Mouse (Mus musculus): ENCODE measurements around the gene Mcu. TPM values are rescaled to one million over a fixed set of nuclear protein-coding genes. Genes with fewer than 3 reads are reported as not detected.

Gene Mcu
- polyA plus RNA-seq, 1 experiment from 2014 or later, result 10.6 TPM

- no peak for ATAC-seq (ENCODE audit: low read depth)
- Histone ChIP-seq H3K27me3 (0 out of 2 replicates have a peak, but pooled peaks cover 6% of the 10 kb centered on the region), H3K4me1 (replicated peaks) (peaks cover 21% of the 10 kb centered on the region), H3K36me3 (no peaks in the 10 kb centered on the region), H3K9me3 (replicated peaks) (no peaks in the 10 kb centered on the region), H3K27ac (no peak overlapping the region), H3K4me2 (no peak overlapping the region), H3K4me3 (replicated peaks) (no peak overlapping the region), H3K9ac (no peak overlapping the region)
- WGBS (ENCODE audit: insufficient replicate concordance), result 64% methylated on average over 6 of the region's 6 CpGs
- no peak for DNase-seq
Observed at GRCm38 (mm10) chr10:59537579-59537978, 78.9 kb downstream of the Mcu start.

GRCm38 (mm10) chr10:59532256-59532655 lies 84.2 kb downstream of the Mcu start:
- 72% methylated on average over 6 of the region's 6 CpGs for WGBS (ENCODE audit: insufficient replicate concordance)
- H3K4me2 ChIP-seq, result no peak overlapping the region
- H3K9ac ChIP-seq, result no peak overlapping the region
- DNase-seq, result no peak
- H3K27ac ChIP-seq, result no peak overlapping the region
- no peaks in the 10 kb centered on the region for H3K4me1 ChIP-seq (replicated peaks)
- no peaks in the 10 kb centered on the region for H3K27me3 ChIP-seq
- no peak for ATAC-seq (ENCODE audit: low read depth)
- no peaks in the 10 kb centered on the region for H3K36me3 ChIP-seq
- H3K4me3 ChIP-seq (replicated peaks), result no peak overlapping the region
- no peaks in the 10 kb centered on the region for H3K9me3 ChIP-seq (replicated peaks)

DNA sequence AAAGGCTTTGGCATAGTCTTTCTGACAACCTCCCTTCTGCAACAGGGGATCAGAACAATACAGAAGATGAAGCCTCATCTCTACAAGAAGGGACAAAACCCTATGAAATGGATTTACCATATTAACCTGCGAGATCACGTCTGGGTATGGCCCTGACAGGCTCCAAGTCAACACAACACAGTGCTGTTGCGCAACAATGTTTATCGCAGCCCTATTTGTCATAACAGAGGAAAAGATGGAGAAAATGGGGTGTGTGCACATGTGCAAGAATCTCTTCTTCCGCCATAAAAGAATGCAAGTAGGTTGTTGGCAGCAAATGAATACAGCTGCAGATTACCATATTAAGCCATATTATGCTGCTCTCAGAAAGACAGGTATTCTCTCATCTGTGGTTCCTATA lies 88.7 kb downstream of the Mcu start:
- 83% methylated on average over 5 of the region's 5 CpGs for WGBS (ENCODE audit: insufficient replicate concordance)
- DNase-seq, result no peak

DNA sequence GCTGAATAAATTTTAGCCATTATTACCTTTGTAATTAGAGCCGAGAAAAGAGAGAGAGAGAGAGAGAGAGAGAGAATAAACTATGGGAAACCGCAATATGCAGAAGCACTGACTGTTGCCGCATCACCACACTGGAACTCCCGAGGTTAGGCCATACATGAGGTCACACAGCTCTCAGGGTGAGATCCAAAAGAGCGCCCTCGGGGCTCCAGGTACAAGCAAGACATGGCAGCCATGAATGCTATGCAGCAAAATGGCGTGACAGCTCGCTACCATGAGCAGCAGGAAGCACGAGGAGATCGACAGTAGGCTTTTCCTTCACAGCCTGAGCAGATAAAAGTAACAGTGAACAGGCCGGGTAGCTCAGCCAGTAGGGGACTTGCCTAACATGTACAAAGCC lies 89.2 kb downstream of the Mcu start:
- ATAC-seq (ENCODE audit: low read depth), result no peak
- 75% methylated on average over 11 of the region's 11 CpGs for WGBS (ENCODE audit: insufficient replicate concordance)
- H3K27me3 ChIP-seq, result no peaks in the 10 kb centered on the region
- no peaks in the 10 kb centered on the region for H3K36me3 ChIP-seq
- no peaks in the 10 kb centered on the region for H3K9me3 ChIP-seq (replicated peaks)
- no peak for DNase-seq
- peaks cover 11% of the 10 kb centered on the region for H3K4me1 ChIP-seq (replicated peaks)
- H3K4me3 ChIP-seq (replicated peaks), result no peak overlapping the region
- H3K9ac ChIP-seq, result no peak overlapping the region
- no peak overlapping the region for H3K4me2 ChIP-seq
- H3K27ac ChIP-seq, result no peak overlapping the region

More for the DNA sequence above, 88.7 kb downstream of the Mcu start:
- ATAC-seq (ENCODE audit: low read depth), result no peak
- no peaks in the 10 kb centered on the region for H3K27me3 ChIP-seq
- no peaks in the 10 kb centered on the region for H3K36me3 ChIP-seq
- no peaks in the 10 kb centered on the region for H3K9me3 ChIP-seq (replicated peaks)
- peaks cover 11% of the 10 kb centered on the region for H3K4me1 ChIP-seq (replicated peaks)
- H3K4me3 ChIP-seq (replicated peaks), result no peak overlapping the region
- H3K27ac ChIP-seq, result no peak overlapping the region
- H3K9ac ChIP-seq, result no peak overlapping the region
- no peak overlapping the region for H3K4me2 ChIP-seq

- Histone ChIP-seq H3K4me3 (replicated peaks) (no peak overlapping the region), H3K4me1 (replicated peaks) (peaks cover 11% of the 10 kb centered on the region), H3K9ac (no peak overlapping the region), H3K27me3 (no peaks in the 10 kb centered on the region), H3K27ac (no peak overlapping the region), H3K36me3 (no peaks in the 10 kb centered on the region), H3K9me3 (replicated peaks) (no peaks in the 10 kb centered on the region), H3K4me2 (no peak overlapping the region)
- ATAC-seq (ENCODE audit: low read depth) (no peak), DNase-seq (no peak)
- 75% methylated on average over 5 of the region's 5 CpGs for WGBS (ENCODE audit: insufficient replicate concordance)
Observed at GRCm38 (mm10) chr10:59524675-59525074, 91.8 kb downstream of the Mcu start.

DNA sequence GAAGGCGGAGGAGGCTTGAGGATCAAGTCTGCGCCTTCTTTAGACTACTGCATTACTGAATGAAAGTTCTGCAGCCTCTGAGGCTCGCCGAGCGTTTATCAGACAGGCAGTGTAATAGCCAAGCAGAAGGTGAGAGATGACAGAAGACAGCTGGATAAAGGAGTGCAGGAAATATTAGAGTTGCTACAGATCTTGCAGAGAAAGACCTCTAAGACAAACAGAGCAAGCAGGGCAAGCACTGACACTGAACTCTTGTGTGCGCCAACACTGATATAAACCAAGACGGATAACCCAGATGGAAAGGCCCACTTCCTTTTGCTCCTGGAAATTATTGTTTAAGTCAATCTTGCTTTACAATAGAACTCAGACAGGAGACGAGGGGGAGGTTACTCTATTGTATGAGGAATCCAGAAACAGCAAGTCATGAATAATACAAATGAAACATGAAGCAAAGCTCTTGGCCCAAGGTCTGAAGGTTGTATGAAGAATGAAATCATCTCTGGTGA lies 92.6 kb downstream of the Mcu start:
- Histone ChIP-seq H3K9me3 (replicated peaks) (no peaks in the 10 kb centered on the region), H3K36me3 (no peaks in the 10 kb centered on the region), H3K4me3 (replicated peaks) (no peak overlapping the region), H3K27ac (no peak overlapping the region), H3K9ac (no peak overlapping the region), H3K4me2 (no peak overlapping the region), H3K27me3 (no peaks in the 10 kb centered on the region), H3K4me1 (replicated peaks) (peaks cover 11% of the 10 kb centered on the region)
- no peak for ATAC-seq (ENCODE audit: low read depth)
- DNase-seq, result no peak
- WGBS (ENCODE audit: insufficient replicate concordance), result 70% methylated on average over 8 of the region's 8 CpGs

DNA sequence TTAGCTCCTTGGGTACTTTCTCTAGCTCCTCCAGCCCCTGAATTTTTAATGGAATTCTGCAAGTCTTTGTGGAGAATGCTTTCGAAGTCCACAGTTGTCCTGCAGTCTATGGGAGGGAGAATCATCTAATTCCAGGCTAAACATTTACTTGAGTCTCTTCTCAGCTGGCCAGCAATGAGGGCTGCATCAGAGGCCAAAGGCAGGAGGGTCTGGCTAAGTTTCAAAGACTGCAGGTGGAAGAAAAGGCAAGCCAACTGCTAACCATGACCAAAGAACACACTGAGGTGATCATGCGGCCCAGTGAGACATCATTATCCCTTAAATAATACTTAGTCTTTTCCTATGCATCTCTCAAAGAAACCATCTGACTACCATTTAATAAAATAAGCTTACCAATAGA lies 95.8 kb downstream of the Mcu start:
- no peak overlapping the region for H3K9ac ChIP-seq
- no peak for DNase-seq
- no peak for ATAC-seq (ENCODE audit: low read depth)
- no peak overlapping the region for H3K4me2 ChIP-seq
- no peaks in the 10 kb centered on the region for H3K27me3 ChIP-seq
- peaks cover 11% of the 10 kb centered on the region for H3K4me1 ChIP-seq (replicated peaks)
- H3K9me3 ChIP-seq (replicated peaks), result no peaks in the 10 kb centered on the region
- H3K27ac ChIP-seq, result no peak overlapping the region
- H3K4me3 ChIP-seq (replicated peaks), result no peak overlapping the region
- H3K36me3 ChIP-seq, result no peaks in the 10 kb centered on the region
- WGBS (ENCODE audit: insufficient replicate concordance), result 80% methylated on average over 2 of the region's 2 CpGs

- ATAC-seq (ENCODE audit: low read depth) (no peak), DNase-seq (no peak)
- Histone ChIP-seq H3K4me2 (no peak overlapping the region), H3K27me3 (no peaks in the 10 kb centered on the region), H3K36me3 (no peaks in the 10 kb centered on the region), H3K9ac (no peak overlapping the region), H3K4me1 (replicated peaks) (peaks cover under 1% of the 10 kb centered on the region; the same call in 1 of the 2 replicates), H3K9me3 (replicated peaks) (no peaks in the 10 kb centered on the region), H3K4me3 (replicated peaks) (no peak overlapping the region), H3K27ac (no peak overlapping the region)
- 60% methylated on average over 3 of the region's 3 CpGs for WGBS (ENCODE audit: insufficient replicate concordance)
Observed at GRCm38 (mm10) chr10:59519411-59519810, 97.1 kb downstream of the Mcu start.

DNA sequence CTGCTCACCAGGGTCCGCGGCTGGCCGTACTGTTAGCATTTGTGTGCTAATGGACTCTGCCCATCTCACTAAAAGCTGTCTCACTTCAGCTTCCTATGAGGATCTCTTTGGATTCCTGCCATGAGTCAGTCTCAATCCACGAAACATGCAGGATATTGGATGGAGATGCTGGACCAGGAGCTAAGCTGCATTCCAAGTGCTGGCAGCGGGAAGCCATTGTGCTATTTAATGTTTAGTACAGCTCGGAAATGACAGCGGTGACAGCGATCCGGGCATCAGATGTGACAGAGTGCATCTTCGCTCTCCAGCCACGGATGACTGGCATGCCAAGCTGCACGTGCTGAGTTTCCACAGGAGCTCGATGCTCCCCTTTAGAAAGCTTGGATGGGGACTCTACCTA lies 99.3 kb downstream of the Mcu start:
- Histone ChIP-seq H3K4me3 (replicated peaks) (no peak overlapping the region), H3K9ac (no peak overlapping the region), H3K36me3 (no peaks in the 10 kb centered on the region), H3K27me3 (no peaks in the 10 kb centered on the region), H3K4me1 (replicated peaks) (no peaks in the 10 kb centered on the region), H3K9me3 (replicated peaks) (no peaks in the 10 kb centered on the region), H3K27ac (no peak overlapping the region), H3K4me2 (no peak overlapping the region)
- ATAC-seq (ENCODE audit: low read depth) (no peak), DNase-seq (no peak)
- 82% methylated on average over 13 of the region's 13 CpGs for WGBS (ENCODE audit: insufficient replicate concordance)

- DNase-seq (no peak), ATAC-seq (ENCODE audit: low read depth) (no peak)
Observed at GRCm38 (mm10) chr10:59514739-59515464, 101.6 kb downstream of the Mcu start.

DNA sequence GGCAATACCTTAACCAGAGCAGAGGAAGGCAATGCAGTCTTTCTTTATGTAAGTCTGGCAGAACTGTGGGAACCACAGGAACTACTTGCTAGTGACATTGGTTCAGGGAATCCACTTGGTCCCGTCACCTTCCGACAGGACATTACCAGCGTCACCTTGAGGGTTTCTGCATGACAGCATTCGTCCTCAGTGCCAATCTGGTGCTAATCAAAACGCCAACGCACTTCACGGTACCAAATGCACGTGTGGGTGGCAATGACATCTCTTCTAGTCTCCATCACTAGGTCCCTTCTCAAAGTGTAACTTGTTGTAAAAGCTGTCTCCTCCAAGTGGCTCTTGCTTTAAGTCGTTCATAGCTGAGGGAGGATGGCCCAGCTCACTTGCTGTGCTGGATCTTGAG lies 104.3 kb downstream of the Mcu start:
- Histone ChIP-seq H3K36me3 (no peaks in the 10 kb centered on the region), H3K9me3 (replicated peaks) (no peaks in the 10 kb centered on the region), H3K27ac (no peak overlapping the region), H3K4me3 (replicated peaks) (no peak overlapping the region), H3K4me1 (replicated peaks) (no peaks in the 10 kb centered on the region), H3K9ac (no peak overlapping the region), H3K4me2 (no peak overlapping the region), H3K27me3 (no peaks in the 10 kb centered on the region)
- 75% methylated on average over 9 of the region's 9 CpGs for WGBS (ENCODE audit: insufficient replicate concordance)
- ATAC-seq (ENCODE audit: low read depth), result no peak
- no peak for DNase-seq

More at GRCm38 (mm10) chr10:59514739-59515464, 101.6 kb downstream of the Mcu start:
- WGBS (ENCODE audit: insufficient replicate concordance), result 70% methylated on average over 15 of the region's 15 CpGs
- no peaks in the 10 kb centered on the region for H3K27me3 ChIP-seq
- no peak overlapping the region for H3K4me3 ChIP-seq (replicated peaks)
- no peak overlapping the region for H3K27ac ChIP-seq
- no peaks in the 10 kb centered on the region for H3K9me3 ChIP-seq (replicated peaks)
- no peak overlapping the region for H3K4me2 ChIP-seq
- H3K36me3 ChIP-seq, result no peaks in the 10 kb centered on the region
- no peaks in the 10 kb centered on the region for H3K4me1 ChIP-seq (replicated peaks)
- H3K9ac ChIP-seq, result no peak overlapping the region

GRCm38 (mm10) chr10:59511427-59511963 lies 105.0 kb downstream of the Mcu start:
- ATAC-seq (ENCODE audit: low read depth), result no peak
- no peaks in the 10 kb centered on the region for H3K36me3 ChIP-seq
- no peak overlapping the region for H3K9ac ChIP-seq
- no peaks in the 10 kb centered on the region for H3K27me3 ChIP-seq
- no peak overlapping the region for H3K4me3 ChIP-seq (replicated peaks)
- H3K27ac ChIP-seq, result no peak overlapping the region
- no peak overlapping the region for H3K4me2 ChIP-seq
- no peaks in the 10 kb centered on the region for H3K9me3 ChIP-seq (replicated peaks)
- no peaks in the 10 kb centered on the region for H3K4me1 ChIP-seq (replicated peaks)
- WGBS (ENCODE audit: insufficient replicate concordance), result 36% methylated on average over 14 of the region's 14 CpGs
- DNase-seq, result no peak
